Mouse (Mus musculus): Measurements from ENCODE around the gene Isg20l2.

DNA sequence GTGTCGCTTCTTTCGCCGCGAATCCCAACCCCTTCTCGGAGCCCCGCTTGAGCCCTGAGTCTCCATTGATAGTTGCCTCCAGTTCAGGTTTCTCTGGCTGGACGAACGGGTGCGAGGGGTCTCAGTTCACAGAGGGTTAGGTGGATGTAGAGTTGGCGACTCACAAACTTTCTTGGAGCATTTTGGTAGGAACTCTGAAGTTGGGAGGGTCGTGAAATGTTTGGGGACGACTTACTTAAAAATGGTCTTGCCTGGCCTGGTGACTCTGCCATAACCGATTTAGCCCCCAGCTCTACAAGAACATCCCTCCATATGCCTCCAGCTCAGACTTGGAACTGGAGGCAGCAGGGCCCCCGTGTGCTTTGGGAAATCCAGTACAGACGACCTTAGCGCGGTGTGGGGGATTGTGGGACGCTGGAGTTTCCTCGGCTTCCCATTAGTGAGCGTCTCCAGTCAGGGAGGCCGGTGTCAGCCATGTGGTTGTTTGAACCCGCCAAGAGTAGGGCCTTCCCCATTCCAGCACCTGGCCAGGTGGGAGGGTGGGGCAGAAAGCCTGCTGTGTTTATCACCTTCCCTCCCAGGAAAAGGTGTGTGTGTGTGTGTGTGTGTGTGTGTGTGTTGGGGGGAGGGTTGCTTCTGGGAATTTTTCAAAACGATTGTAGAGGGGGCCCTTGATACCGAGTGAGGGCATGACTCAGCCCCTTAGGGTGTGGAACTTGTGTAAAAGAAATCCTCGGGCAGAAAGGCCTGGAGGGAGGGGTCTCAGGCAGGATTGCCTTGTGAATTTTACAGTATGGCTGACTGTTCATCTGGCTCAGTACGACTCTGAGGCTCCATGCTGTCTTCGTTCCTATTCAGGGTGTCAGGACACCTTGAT lies 22.9 kb upstream of the Isg20l2 start:
- TF ChIP-seq CTCF (IDR thresholded peaks at IDR 0.05; ENCODE audit: low read depth) (no peak), EP300 (optimal IDR thresholded peaks at IDR 0.05) (no peak)

All from stomach, postnatal 0 days (tissue).